Mouse (Mus musculus): ENCODE measurements at regions not wholly inside any gene's neighbourhood (a gene's known extent, or its start where the extent isn't known, plus 50 kb on each side); places are given as distances from the start of the nearest gene placed in this dataset.

- no peak for TF ChIP-seq CTCF (IDR thresholded peaks at IDR 0.05)
- peak overlapping the region; percentile 9; the same call in 1 of the 2 replicates for H3K4me3 ChIP-seq
- intact Hi-C loops (cut with DNase I), result no loop called here
- DNase-seq, result no peak
- no peak overlapping the region for H3K27ac ChIP-seq
Observed at GRCm38 (mm10) chr2:172613891-172614391, 64.5 kb downstream of the Tfap2c start.

- intact Hi-C loops (cut with DNase I), result no loop called here
- no peak for TF ChIP-seq CTCF (IDR thresholded peaks at IDR 0.05)
- Histone ChIP-seq H3K27ac (no peak overlapping the region), H3K4me3 (no peak overlapping the region)
- no peak for DNase-seq
Observed at GRCm38 (mm10) chr2:172615148-172615547, 65.8 kb downstream of the Tfap2c start.

- DNase-seq, result no peak
- Histone ChIP-seq H3K4me3 (no peak overlapping the region), H3K27ac (no peak overlapping the region)
- intact Hi-C loops (cut with DNase I), result no loop called here
- TF ChIP-seq CTCF (IDR thresholded peaks at IDR 0.05), result no peak
Observed at GRCm38 (mm10) chr2:172615582-172615981, 66.2 kb downstream of the Tfap2c start.

GRCm38 (mm10) chr2:172619168-172619567, 69.8 kb downstream of the Tfap2c start:
- no peak for DNase-seq
- Histone ChIP-seq H3K27ac (no peak overlapping the region), H3K4me3 (no peak overlapping the region)
- no peak for TF ChIP-seq CTCF (IDR thresholded peaks at IDR 0.05)
- intact Hi-C loops (cut with DNase I), result no loop called here

- no peak for DNase-seq
- intact Hi-C loops (cut with DNase I), result no loop called here
- Histone ChIP-seq H3K27ac (no peak overlapping the region), H3K4me3 (no peak overlapping the region)
- TF ChIP-seq CTCF (IDR thresholded peaks at IDR 0.05), result no peak
Observed at GRCm38 (mm10) chr2:172620001-172620400, 70.6 kb downstream of the Tfap2c start.

GRCm38 (mm10) chr2:172623707-172624106, 74.3 kb downstream of the Tfap2c start:
- H3K27ac ChIP-seq, result no peak overlapping the region
- TF ChIP-seq CTCF (IDR thresholded peaks at IDR 0.05), result no peak
- intact Hi-C loops (cut with DNase I), result no loop called here
- H3K4me3 ChIP-seq, result no peak overlapping the region
- no peak for DNase-seq

- intact Hi-C loops (cut with DNase I), result no loop called here
- DNase-seq, result no peak
- no peak overlapping the region for H3K27ac ChIP-seq
- H3K4me3 ChIP-seq, result no peak overlapping the region
- TF ChIP-seq CTCF (IDR thresholded peaks at IDR 0.05), result no peak
Observed at GRCm38 (mm10) chr2:172627353-172628306, 78.2 kb downstream of the Tfap2c start.

GRCm38 (mm10) chr2:172630333-172630732, 80.9 kb downstream of the Tfap2c start:
- no peak for DNase-seq
- intact Hi-C loops (cut with DNase I), result no loop called here
- Histone ChIP-seq H3K27ac (no peak overlapping the region), H3K4me3 (no peak overlapping the region)
- no peak for TF ChIP-seq CTCF (IDR thresholded peaks at IDR 0.05)

- DNase-seq, result no peak
- Histone ChIP-seq H3K27ac (no peak overlapping the region), H3K4me3 (no peak overlapping the region)
- intact Hi-C loops (cut with DNase I), result no loop called here
- TF ChIP-seq CTCF (IDR thresholded peaks at IDR 0.05), result no peak
Observed at GRCm38 (mm10) chr2:172642616-172643015, 93.2 kb downstream of the Tfap2c start.

GRCm38 (mm10) chr2:172643860-172644259, 94.5 kb downstream of the Tfap2c start:
- peak overlapping the region; percentile 46; the same call in 1 of the 2 replicates for H3K27ac ChIP-seq
- intact Hi-C loops (cut with DNase I), result no loop called here

GRCm38 (mm10) chr2:172644451-172644850, 95.1 kb downstream of the Tfap2c start:
- no peak for DNase-seq
- H3K4me3 ChIP-seq, result no peak overlapping the region; the same call in 1 of the 2 replicates
- intact Hi-C loops (cut with DNase I), result no loop called here
- no peak for TF ChIP-seq CTCF (IDR thresholded peaks at IDR 0.05)
- peak overlapping the region; percentile 46; the same call in 1 of the 2 replicates for H3K27ac ChIP-seq

More at GRCm38 (mm10) chr2:172643860-172644259, 94.5 kb downstream of the Tfap2c start:
- H3K4me3 ChIP-seq, result peak overlapping the region; percentile 13; the same call in 1 of the 2 replicates
- TF ChIP-seq CTCF (IDR thresholded peaks at IDR 0.05), result no peak
- DNase-seq, result peak; percentile 42

GRCm38 (mm10) chr2:172648072-172648471, 98.7 kb downstream of the Tfap2c start:
- intact Hi-C loops (cut with DNase I), result no loop called here
- no peak overlapping the region for H3K27ac ChIP-seq
- no peak overlapping the region for H3K4me3 ChIP-seq
- DNase-seq, result peak; percentile 7
- TF ChIP-seq CTCF (IDR thresholded peaks at IDR 0.05), result no peak

- TF ChIP-seq CTCF (IDR thresholded peaks at IDR 0.05), result no peak
- no peak overlapping the region for H3K27ac ChIP-seq
- no peak for DNase-seq
- no peak overlapping the region for H3K4me3 ChIP-seq
- intact Hi-C loops (cut with DNase I), result no loop called here
Observed at GRCm38 (mm10) chr2:172660479-172660878, 111.1 kb downstream of the Tfap2c start.

All from gastrocnemius, adult 2 months (tissue).